Mouse (Mus musculus) urinary bladder, postnatal 25 days (tissue): Measurements from ENCODE around the gene Gm10471.
"Not testable (repeated sequence)": the region's sequence is repeated elsewhere in the genome, so short reads cannot be mapped to it uniquely, and the experiment has no call there.

ENCODE experiments used
- DNase-seq: peaks from one replicate; pipeline ENCODE4 v3.0.0; 2022; ENCODE audit warnings: low spot score

The Gm10471 gene

DNA sequence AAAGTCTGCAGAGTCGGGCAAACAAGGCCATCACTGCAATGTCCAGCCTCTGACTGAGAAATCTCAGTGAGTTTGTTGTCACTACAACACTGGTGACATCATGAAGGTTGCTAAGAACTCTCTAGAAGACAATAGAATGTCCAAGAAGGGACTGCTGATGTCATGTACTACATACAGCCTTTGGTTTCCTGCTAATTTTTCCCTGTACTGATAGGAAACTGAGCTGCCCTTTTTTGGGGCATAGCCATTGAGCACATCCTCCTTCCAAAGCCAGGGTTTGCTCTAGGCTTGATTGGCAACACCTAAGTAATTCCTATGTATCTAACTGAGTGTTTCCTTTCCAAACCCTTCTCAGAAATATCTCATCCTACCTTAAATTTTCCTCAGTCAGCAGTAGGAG lies at the start of gene Gm10471:
Gene Gm10471, minus strand, starts transcription at position 101 of the 400 bp plus-strand sequence.
- not testable (repeated sequence) for DNase-seq

DNA sequence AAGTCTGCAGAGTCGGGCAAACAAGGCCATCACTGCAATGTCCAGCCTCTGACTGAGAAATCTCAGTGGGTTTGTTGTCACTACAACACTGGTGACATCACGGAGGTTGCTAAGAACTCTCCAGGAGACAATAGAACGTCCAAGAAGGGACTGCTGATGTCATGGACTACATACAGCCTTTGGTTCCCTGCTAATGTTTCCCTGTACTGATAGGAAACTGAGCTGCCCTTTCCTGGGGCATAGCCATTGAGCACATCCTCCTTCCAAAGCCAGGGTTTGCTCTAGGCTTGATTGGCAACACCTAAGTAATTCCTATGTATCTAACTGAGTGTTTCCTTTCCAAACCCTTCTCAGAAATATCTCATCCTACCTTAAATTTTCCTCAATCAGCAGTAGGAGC lies 32.2 kb upstream of the Gm10471 start, which contains the start of gene Gm10220:
Gene Gm10220, minus strand, starts transcription at position 101 of the 400 bp plus-strand sequence.
- DNase-seq = not testable (repeated sequence)

DNA sequence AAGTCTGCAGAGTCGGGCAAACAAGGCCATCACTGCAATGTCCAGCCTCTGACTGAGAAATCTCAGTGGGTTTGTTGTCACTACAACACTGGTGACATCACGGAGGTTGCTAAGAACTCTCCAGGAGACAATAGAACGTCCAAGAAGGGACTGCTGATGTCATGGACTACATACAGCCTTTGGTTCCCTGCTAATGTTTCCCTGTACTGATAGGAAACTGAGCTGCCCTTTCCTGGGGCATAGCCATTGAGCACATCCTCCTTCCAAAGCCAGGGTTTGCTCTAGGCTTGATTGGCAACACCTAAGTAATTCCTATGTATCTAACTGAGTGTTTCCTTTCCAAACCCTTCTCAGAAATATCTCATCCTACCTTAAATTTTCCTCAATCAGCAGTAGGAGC lies 16.2 kb upstream of the Gm10471 start, which contains the start of gene 5031410I06Rik:
Gene 5031410I06Rik, minus strand, starts transcription at position 101 of the 400 bp plus-strand sequence.
- DNase-seq = not testable (repeated sequence)

DNA sequence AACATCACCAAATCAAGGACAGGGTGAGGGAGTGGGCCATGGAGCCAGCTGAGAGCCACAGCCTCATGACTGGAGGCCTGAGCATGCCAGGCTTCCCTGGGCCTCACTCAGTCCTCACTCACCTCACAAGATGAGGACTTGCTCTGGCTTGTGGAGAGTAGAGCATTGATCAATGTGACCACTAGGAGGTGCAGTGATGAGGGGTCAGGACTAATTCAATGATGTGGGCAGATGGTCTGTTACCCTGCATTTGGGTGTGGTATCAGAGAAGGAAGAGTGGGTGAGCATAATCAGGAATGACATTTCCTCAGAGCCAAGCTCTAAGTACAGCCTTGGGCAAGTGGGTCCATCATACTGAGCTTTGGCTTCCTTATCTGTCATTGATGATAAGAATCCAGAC lies 10.1 kb downstream of the Gm10471 start:
- not testable (repeated sequence) for DNase-seq

DNA sequence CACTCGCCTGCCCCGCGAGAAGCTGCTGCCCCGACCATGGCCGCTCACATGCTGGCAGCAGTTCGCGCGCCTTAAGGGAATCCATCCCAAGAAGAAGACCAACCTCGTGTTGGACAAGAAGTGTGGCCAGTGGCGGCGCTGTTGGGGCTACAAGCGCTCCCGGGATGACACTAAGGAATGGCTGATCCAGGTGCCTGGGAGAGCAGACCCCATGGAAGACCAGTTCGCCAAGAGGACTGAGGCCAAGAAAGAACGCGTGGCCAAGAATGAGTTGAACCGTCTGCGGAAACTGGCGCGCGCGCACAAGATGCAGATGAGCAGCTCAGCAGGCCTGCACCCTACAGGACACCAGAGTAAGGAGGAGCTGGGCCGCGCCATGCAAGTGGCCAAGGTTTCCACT lies 18.4 kb downstream of the Gm10471 start:
- no peak for DNase-seq

DNA sequence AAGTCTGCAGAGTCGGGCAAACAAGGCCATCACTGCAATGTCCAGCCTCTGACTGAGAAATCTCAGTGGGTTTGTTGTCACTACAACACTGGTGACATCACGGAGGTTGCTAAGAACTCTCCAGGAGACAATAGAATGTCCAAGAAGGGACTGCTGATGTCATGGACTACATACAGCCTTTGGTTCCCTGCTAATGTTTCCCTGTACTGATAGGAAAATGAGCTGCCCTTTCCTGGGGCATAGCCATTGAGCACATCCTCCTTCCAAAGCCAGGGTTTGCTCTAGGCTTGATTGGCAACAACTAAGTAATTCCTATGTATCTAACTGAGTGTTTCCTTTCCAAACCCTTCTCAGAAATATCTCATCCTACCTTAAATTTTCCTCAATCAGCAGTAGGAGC lies 30.6 kb downstream of the Gm10471 start, which contains the start of gene Gm7347:
Gene Gm7347, minus strand, starts transcription at position 101 of the 400 bp plus-strand sequence.
- not testable (repeated sequence) for DNase-seq

DNA sequence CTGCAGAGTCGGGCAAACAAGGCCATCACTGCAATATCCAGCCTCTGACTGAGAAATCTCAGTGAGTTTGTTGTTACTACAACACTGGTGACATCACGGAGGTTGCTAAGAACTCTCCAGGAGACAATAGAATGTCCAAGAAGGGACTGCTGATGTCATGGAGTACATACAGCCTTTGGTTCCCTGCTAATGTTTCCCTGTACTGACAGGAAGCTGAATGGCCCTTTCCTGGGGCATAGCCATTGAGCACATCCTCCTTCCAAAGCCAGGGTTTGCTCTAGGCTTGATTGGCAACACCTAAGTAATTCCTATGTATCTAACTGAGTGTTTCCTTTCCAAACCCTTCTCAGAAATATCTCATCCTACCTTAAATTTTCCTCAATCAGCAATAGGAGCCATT lies 49.6 kb downstream of the Gm10471 start, which contains the start of gene Speer4a:
Gene Speer4a, minus strand, starts transcription at position 101 of the 400 bp plus-strand sequence.
- not testable (repeated sequence) for DNase-seq
